ENCODE assay signal across 13 mouse cellular contexts in the genomic region with DNA sequence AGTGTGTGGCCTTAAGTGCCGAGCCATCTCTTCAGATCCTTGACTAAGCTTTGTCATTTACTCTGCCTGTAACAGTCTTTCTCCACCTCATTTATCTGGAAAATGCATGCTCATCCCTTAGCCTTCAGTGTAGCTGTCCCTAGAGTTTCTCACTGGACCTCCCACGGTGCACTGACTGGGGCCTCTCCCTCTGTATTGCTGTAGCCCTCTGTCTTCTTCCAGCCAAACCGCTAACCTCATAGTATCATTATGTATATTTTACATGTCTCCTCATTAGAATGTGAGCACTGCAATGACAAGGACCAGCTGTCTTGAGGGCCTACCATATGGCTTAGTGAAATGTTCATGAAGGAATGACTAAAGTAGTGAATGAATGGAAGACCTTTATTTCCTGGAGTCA.
"Had no signal": no experiment of that assay in that cellular context is flagged by ENCODE, and none has a peak within 500 bp of the region (broad histone marks: within the 10 kb centered on the region; RNA-seq: fewer than 3 reads in every experiment).

No protein-coding gene starts in this region.

- H3K36me3 ChIP-seq: limb, embryonic 15.5 days; liver, embryonic 12.5 days; midbrain, embryonic 10.5 days; neural tube, embryonic 15.5 days had no signal

- H3K4me3 ChIP-seq: limb, embryonic 15.5 days; liver, embryonic 12.5 days; midbrain, embryonic 10.5 days; myocyte; neural tube, embryonic 15.5 days had no signal

- H3K9ac ChIP-seq: limb, embryonic 15.5 days; liver, embryonic 12.5 days; neural tube, embryonic 15.5 days had no signal

- H3K27ac ChIP-seq: limb, embryonic 15.5 days; liver, embryonic 12.5 days; midbrain, embryonic 10.5 days; neural tube, embryonic 15.5 days had no signal

- H3K9me3 ChIP-seq: limb, embryonic 15.5 days; liver, embryonic 12.5 days; midbrain, embryonic 10.5 days; neural tube, embryonic 15.5 days had no signal

- H3K4me2 ChIP-seq: limb, embryonic 15.5 days; liver, embryonic 12.5 days; neural tube, embryonic 15.5 days had no signal

- H3K27me3 ChIP-seq: limb, embryonic 15.5 days; liver, embryonic 12.5 days; neural tube, embryonic 15.5 days had no signal

- DNase-seq: kidney, adult 2 months; midbrain, embryonic 14.5 days; right cerebral cortex, adult 18-20 months; right cerebral cortex, postnatal 25 days; thymus, adult 2 months; thymus, postnatal 25 days had no signal

- ATAC-seq: hindbrain, embryonic 16.5 days; inflammation-experienced regulatory T-cells, adult 6 months; liver, embryonic 12.5 days had no signal

- H3K4me1 ChIP-seq: limb, embryonic 15.5 days; liver, embryonic 12.5 days; neural tube, embryonic 15.5 days had no signal
